Mouse (Mus musculus) testis, adult 2 months (tissue): ENCODE results near the gene Spx.

Experiments used
- CTCF ChIP-seq: fragments of 200-500 bp; IDR thresholded peaks from 2 replicates; pipeline ENCODE4 v1.5.1; 2012; ENCODE audit warnings: low read depth, mild to moderate bottlenecking, inconsistent platforms, low read length, moderate library complexity; ENCODE audit not compliant: control insufficient read depth, insufficient read depth, insufficient replicate concordance
- POLR2A ChIP-seq: fragments of 200-500 bp; IDR thresholded peaks from 2 replicates; pipeline ENCODE4 v1.6.1; 2012; ENCODE audit warnings: low read depth, mild to moderate bottlenecking, inconsistent platforms, low read length, moderate library complexity; ENCODE audit not compliant: control insufficient read depth

GRCm38 (mm10) chr6:142387011-142387754 lies 26.1 kb upstream of the Spx start, which contains the start of the genes Recql and Golt1b:
- peak; percentile 57 for TF ChIP-seq POLR2A
- TF ChIP-seq CTCF, result no peak
